Mouse (Mus musculus): Measurements from ENCODE around the gene Cd200r3. TPM values are rescaled to one million over a fixed set of nuclear protein-coding genes. Genes with fewer than 3 reads are reported as not detected.
A peak's percentile ranks its signal among the peaks of the same experiment; 100 is the strongest.

Cd200r3 gene
- total RNA-seq, 4 experiments from 2014 or later: not detected

DNA sequence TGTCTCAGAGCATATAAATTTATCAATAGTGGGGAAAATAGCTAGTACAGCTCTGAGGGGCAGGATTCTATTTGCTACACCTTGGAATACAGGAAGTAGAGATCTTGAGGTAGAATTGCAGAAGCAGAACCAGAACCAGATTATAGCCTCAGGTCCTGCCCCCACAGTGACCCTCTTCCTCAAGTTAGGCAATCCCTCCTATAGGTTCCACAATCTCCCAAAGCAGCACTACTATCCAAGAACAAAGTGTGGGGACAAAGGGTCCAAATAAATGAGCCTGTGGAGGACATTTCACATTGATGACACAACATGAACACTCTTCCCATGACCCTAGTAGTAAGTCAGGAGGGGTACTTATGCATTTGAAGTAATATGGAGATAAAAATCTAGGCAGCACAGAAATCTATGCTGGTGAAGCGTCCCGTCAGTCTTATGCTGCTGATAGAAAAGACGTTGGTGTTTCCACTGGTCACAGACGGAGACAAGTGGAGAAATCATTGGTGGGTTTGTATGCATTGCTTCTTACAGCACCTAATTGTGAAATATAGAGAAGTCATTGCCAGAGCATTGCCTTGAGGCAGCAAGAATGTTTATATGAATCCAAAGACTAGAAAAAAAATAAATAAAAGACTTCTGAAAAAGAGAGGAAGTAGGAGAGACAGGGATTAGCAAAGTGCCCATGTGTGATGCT lies 45.3 kb downstream of the Cd200r3 start:
- DNase-seq (ENCODE audit: low spot score in 2 of 2): no peak

DNA sequence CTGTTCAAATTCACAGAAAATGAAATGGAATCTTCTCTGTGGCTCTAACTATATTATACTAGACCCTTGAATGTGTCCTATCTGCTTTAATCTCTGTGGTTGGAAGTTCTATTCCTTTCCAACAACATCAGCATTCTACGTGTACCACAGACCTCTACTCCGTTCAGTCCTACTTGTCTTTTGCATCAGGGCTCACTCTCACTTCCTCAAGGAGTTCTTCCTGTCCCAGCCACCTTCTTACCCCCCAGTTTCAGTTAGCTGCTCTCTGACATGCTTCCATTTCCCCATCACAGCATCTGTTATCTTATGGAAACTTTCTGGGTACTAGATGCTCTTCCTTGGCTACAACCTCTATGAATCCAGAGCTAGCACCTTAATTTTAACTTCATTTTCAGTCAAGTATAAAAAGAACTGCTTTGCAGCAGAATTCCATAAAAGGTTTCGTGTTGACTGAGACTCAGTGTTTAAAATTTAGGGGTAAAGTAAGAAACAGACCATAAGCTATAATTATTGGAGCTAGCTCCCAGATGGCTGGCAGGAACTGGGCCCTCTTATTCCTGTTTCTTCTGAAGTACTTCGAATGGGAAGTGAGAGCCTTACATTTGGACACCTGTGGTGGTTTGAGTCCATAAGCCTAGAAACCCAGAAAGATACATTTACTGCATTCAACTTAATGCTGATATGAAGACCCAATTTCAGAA lies 50.0 kb downstream of the Cd200r3 start:
- no peak for DNase-seq (ENCODE audit: low spot score in 2 of 2)

DNA sequence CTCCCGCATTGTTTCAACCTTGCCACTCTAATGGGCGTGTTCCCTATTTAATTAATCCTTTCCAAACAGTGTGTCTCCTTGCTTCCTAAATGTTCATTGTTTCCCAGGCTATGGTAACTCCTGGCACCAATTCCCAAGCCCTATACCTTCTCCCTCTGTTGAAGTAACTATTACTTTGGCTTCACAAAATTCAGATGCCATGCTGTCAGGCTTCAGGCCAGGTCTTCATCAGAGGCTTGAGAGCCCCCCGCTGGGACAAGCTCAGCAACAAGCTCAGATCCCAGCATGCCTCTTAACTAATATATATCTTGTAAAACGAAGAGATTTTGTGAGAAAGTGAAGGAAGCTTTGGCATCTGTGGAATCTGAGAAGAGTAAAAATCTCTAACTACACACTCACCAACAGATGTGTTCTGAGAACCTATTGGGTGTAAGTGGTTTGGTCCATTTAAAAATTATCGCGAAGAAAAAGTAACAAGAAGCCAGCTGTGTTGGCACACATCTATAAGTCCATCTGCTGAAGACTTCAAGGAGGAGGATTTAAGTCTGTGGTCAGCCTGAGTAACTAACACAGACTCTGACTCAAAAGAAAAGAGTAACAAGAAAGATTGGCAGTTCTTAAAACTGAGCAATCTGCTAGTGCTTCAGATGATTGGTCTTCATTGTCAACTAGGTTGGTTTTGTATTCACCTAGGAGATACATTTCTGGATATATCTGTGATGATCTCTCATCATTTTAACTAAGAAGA lies 50.9 kb downstream of the Cd200r3 start:
- no peak for DNase-seq (ENCODE audit: low spot score in 2 of 2)

DNA sequence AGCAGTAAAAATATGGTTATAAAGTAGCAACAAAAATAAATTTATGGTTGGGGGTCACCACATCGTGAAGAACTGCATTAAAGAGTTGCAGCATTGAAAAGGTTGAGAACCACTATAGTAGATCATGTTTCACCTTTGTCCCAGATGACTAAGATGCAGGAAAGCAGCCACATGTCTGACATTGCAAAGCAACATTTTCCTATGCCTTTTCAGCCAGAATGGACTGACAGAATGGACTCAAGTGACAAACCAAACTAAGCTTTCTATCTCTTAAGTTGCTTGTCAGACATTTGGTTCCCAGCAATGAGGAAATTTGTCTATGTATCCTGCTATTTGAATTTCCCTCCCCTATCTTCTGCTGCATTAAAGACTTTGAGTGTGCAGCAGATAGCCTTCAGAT lies 51.6 kb downstream of the Cd200r3 start:
- DNase-seq (ENCODE audit: low spot score in 2 of 2): no peak

DNA sequence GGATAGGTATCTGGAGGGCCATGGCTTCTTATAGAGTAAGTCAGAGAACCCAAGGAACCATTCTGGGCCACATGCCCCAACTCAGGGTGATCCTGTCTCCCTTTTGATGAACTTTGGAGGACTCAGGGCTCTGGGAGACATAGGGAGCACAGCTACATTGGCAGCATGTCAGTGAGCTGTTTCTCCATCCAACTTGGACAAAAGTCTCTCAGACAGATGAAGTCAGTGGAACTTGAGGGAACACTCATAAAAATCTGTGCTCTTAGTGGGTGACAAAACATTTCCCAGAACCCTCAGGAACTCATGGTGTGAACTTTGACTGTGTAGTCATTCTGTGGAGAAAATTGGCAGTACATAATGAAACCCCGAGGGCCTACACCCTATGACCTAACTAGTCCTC lies 53.2 kb downstream of the Cd200r3 start:
- DNase-seq (ENCODE audit: low spot score in 2 of 2): peak; percentile 13 to 32

DNA sequence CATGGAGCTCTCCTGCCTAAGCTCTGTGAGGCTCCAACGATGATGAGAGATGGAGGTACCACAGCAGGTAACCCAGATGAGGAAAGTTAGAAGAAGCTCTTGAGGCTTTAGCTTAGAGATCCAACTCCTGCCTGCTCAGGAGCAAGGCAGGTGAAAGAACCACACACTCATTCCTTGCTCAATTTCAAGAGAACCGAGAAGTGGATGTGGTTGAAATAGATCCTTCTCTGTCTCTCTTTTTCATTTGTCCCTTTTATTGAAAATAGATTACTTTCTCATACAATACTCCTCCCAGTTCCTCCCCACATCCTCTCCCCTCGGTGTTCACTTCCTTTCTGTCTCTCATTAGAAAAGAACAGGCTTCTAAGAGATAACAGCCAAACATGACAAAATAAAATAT lies 56.1 kb downstream of the Cd200r3 start:
- no peak for DNase-seq (ENCODE audit: low spot score in 2 of 2)

DNA sequence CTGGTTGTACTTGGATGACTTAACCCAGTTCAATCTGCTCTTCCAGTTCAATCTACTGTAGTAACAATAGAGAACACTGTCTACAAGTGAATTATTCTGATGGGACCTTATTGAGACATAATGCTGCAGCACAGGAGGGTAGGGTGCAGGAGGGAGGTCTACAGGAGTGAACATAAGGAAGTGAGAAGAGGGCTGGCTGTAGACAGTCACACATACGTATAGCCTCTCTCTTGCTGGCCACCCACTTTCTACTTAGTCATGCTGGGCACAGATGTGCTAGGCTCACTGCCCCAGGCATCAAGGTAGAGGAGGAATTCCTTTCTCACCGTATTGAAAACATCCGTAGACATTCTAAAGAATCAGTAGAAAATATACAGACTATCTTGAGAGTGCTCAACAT lies 61.0 kb downstream of the Cd200r3 start:
- DNase-seq (ENCODE audit: low spot score in 2 of 2): no peak

DNA sequence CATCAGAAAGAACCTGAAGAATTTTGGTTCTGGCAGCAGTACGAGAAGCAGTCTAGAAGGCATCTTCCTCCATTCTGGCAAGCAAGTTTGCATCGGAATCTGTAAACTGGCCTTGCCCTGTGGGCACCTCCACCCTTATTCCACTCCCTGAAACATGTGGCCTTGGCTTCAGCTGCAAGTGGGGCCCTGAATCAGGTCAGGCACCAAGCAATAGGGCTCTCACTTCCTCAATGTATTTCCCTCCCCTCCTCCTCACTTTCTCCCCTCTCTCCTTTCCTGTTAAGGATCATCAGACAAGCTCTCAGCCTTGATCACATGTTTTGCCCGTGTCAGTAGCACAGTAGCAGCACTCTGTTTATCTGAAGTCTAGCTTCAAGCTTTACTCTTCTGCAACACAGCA lies 61.8 kb downstream of the Cd200r3 start:
- no peak for DNase-seq (ENCODE audit: low spot score in 2 of 2)

DNA sequence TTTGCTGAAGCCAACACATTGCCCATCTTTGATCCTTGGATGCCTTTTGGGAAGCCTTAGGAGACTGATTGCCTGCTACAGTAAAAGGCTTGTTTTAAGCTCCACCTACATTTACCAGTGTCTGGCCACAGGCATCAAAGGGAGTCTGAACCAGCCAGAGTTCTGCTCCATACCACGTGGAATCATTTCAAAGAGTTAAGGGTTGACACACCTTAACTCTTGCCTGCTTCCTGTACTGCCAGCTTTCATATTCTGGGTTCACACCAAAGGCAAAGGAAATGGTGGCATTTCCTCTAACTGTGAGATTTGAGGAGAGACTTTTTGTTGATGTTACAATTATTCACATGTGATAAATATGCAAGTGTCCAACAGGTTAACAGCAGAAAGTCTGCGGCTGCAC lies 63.5 kb downstream of the Cd200r3 start:
- DNase-seq (ENCODE audit: low spot score in 2 of 2): no peak

DNA sequence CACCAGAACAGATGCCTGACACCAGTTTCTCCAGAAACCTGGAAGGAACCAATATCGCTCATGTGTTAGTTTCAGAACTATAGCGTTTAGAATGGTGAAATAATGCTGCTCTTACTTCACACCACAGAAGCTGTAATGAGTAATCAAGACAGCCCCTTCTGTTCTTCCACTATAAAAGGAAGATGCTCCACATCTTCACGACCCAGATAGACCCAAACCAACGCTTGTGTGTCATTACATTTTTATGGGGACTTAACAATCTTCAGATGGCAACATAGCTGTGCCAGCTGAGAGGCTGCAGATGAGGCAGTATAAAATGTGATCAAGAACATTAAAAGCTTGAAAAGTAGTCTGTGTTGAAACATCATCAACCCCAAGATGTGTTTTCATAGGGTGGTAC lies 64.3 kb downstream of the Cd200r3 start:
- no peak for DNase-seq (ENCODE audit: low spot score in 2 of 2)

DNA sequence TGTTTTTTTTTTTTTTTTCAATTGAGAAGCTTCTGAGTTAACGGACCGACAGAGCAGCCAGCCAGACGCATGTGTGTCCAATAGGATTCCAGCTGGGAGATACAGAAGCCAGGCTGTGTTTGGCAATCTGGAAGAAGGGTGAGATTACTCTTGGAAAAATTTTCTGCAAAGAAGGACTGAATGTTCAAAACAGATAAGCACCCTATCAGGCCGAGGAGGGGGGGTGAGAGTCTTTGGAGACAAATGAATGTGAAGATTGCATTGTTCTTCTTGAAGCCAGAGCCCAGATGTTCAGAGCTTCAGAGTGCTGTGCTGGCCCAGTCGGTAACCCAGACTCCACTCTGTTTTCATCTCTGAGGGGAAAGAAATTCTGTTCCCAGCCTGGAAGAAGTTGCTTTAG lies 66.2 kb downstream of the Cd200r3 start:
- peak; percentile 32 to 33 for DNase-seq (ENCODE audit: low spot score in 2 of 2)

DNA sequence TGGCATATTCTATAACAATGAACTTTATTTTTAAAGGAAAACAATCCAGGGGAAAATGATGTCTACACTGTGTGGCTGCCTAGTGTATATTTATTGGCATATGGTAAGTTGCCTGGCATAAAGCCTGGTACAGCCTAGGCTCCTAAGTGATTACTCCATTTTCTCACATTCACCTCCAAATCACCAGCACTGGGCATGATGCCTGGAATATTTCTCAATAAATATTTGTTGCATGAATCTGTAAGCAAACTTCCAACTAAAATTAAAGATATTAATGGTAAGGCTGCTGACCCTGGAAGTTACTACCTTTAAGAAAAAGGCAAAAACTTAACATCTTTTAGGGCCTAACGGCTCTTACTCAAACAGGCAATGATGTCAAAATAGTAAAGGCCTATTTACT lies 72.1 kb downstream of the Cd200r3 start:
- no peak for DNase-seq (ENCODE audit: low spot score in 2 of 2)

DNA sequence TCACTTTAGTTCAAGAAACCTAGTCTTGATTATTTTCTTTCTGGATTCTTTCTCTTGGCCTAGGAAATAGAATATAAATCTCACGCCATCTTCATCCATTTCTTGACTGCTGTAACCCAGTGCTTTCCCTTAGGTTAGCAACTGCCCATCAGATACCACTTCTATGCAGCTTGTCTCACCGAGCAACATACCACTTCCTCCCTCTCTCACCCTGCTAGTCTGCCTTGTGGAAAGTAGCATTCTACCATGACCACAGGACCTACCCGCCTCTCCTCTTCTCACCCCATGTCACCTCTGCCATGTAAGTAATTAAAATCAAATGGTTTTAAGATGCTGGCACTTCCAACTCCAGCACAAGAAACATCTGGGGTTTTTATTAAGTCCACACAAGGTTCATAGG lies 73.0 kb downstream of the Cd200r3 start:
- DNase-seq (ENCODE audit: low spot score in 2 of 2): no peak

DNA sequence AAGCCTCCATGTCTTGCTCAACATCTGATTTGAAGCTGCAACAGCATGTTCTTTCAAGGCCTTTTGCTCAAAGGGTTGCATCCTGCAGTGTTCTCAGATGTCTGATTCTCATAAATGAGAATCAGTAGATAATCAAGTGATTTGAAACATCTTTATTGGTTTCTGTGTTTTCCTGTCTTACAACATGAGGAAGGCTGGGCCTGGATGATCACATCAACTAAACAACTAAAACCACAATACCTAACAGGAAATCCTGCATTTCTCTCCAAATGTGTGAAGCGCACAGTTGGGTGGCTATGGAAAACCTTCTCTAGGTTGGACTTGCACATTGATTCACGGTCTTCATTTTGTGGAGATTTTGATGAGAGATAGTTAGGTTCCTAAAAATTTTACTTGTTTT lies 75.4 kb downstream of the Cd200r3 start:
- no peak for DNase-seq (ENCODE audit: low spot score in 2 of 2)

DNA sequence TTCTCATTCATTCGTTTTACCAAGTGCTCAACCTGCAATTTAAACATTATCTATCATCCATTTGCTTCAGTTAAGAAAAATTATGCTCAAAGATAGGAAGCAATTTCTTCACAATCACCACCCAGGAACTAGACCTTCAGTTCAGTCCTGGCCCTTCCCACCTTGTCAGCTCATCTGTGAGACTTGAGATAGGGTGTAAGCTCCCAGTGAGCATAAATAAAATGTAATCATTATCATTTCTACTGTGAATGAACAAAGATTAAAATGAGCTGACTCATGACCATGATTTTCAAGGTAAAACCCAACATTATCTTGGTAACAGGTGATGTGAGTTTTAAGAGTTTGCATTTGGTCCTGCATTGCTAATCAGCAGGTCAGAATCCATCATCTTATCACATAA lies 76.6 kb downstream of the Cd200r3 start:
- DNase-seq (ENCODE audit: low spot score in 2 of 2): no peak

DNA sequence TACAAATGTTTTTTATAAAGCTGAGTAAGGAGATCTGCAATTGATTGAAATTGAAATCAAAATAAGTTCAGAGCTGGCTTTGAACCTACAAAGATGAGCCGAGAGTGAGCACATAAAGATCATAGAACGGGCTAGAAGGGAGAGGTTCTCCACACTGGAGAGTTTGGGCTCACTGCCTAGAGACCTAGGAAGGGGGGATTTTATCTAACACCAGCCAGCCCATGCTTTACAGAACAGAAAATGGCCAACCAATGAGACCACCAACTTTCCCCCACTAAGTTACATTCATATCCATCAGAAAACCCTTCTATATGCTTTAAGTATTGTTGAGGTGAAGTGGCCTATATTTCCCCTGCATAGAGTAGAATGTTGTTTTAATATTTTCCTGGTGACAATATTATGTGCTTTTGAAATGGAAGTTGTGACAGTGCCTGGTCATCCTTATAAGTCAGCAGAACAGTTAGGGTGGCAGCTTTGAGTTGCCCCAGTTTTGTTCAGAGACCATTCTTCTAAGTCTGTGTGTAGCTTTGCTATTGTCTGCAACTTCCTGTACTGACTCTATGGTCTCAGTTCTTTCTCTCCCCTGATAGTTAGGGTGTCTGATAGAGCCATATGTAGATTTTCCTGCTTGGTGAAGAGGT lies 77.3 kb downstream of the Cd200r3 start:
- DNase-seq (ENCODE audit: low spot score in 2 of 2): no peak

DNA sequence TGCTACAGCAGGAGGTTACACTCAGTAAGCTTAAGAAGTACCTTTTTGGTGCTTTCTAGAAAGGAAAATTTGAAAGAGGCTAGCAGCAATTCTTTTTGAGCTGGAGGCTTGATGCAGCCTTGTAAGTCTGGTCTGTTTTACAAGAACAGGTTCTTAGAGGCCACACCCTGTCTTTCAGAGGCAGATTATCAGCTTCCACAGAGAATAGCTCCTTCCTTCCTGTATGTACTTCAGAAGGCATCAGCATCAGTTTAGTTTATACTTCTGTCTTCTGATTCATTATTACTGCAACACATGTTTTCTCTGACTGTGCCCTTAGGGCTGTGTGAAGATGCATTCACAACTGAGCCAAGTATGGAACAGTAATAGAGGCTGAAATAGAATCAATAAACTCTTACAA lies 78.0 kb downstream of the Cd200r3 start:
- DNase-seq (ENCODE audit: low spot score in 2 of 2): no peak

DNA sequence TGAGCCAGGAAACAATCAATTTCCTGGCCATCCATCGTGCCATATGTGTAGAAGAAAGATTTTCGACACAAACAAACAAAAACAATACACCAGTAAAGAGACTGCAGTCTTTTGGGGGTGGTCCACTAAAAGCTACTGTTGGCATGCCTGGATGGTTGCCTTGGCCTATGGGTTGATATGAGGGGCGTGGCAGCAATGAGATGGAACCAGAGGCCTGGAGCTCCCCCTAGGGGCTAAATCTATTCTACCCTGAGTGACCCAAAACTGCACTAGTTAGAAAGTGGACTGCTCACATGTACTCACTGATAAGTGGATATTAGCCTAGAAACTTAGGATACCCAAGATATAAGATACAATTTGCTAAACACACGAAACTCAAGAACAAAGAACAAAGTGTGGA lies 80.4 kb downstream of the Cd200r3 start:
- DNase-seq (ENCODE audit: low spot score in 2 of 2): peak; percentile 12 to 24

DNA sequence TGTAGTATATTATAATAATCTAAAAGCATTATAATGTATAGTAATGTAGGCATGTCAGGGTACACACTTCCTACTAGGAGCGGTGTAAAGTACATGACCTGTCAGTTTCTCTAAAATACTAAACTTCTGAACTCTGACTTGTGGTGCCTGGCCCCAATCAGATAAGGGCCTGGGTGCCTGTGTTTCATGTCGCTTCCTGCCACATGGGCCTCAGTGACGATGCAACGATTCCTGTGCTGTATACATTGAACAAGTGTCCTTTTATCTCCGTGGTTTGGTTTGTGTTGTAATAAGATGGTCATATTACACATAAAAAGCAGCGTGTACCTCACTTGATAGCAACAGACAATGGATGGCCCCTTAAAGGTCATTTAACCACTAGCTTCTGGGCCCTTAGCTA lies 81.8 kb downstream of the Cd200r3 start:
- DNase-seq (ENCODE audit: low spot score in 2 of 2): no peak

DNA sequence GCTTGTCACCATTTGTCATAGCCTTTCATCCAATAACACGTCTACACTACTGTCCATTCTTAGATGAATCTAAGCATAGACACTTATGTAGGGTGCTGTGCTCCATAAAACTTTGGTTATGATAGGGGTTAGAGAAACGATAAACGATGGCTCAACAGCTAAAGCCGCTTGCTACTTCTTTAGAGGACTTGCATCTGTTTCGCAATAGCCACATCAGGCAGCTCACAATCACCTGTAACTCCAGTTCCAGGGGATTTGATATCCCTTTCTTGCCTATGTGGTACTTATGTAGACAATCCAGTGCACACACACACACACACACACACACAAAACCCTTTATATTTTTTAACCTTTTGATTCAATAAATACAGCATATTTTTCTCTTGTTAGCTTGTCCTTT lies 85.6 kb downstream of the Cd200r3 start:
- DNase-seq (ENCODE audit: low spot score in 2 of 2): no peak

DNA sequence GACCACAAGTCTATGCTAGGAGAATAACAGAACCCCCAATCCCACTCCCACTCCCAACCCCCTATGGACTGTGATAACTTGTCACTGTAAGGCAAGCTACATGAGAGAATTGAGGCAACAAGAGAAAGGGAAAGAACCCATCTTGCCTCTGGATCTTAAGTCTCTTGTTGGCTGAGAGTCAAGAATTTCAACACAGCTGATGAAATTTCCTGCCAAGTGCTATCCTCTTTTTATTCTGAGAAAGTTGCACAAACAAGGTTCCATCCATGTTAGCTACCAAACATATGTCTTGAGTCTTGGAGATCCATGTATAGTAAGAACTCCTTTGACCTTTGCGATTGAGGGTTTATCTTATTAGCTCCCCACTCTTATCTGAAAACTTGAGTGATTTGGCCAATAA lies 86.0 kb downstream of the Cd200r3 start:
- DNase-seq (ENCODE audit: low spot score in 2 of 2): no peak

DNA sequence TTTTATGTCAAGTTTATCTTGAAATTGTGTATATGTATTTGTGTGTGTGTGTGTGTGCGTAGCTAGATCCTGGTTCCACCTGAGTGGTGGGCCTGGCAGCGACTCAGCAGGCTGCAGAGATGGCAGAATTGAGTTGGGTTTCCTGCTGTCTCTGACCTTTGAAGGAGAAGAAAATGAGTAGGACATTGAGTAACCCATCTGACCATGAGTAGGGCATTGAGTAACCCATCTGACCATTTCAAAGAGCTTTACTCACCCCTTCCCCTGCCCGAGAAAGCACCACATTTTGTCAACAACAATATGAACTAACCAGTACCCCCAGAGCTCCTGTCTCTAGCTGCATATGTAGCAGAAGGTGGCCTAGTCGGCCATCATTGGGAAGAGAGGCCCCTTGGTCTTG lies 86.6 kb downstream of the Cd200r3 start:
- DNase-seq (ENCODE audit: low spot score in 2 of 2): no peak

All from gastrocnemius, adult 8-10 months (tissue).